Mouse (Mus musculus): ENCODE results near the gene Stard3. TPM values are rescaled to one million over a fixed set of nuclear protein-coding genes. Genes with fewer than 3 reads are reported as not detected.

Gene Stard3
- total RNA-seq, 2 experiments from 2014 or later, result 22.6 to 24.8 TPM

DNA sequence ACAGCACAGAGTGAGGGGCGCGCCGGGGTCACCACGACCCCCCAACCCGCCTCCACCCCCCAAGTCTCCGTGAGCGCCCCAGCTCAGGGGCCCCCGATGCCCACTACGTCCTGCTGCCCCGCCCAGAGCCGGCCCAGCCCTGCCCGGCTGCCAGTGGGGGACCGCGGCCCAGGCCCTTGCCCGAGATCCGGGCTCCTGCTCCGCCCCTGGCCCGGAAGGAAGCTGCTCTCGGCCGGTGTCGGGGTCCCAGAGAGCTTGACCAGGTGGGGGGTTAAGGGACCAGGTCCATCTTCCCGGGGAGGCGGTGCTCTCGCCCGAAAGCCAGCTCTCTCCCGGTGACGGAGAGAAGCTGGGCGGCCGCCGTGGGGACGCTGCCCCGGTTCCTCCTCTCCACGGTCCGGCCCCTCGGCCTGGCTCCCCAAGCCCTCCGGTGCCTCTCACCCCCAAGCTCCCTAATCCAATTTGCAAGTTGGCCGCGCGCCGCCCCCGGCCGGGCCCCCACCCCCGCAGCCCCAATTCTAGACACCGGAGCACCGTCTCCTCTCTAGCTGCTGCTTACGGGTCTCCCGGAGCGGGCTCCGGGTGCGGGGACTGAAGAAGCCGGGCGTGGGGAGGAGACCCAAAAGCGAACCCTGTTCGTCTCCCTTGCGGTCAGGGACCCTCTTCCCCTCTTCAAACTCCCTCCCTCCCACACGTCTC lies 29.6 kb upstream of the Stard3 start:
- DNase-seq (ENCODE audit: low spot score in 2 of 2), result peak in 1 of 2 experiments; percentile 47

DNA sequence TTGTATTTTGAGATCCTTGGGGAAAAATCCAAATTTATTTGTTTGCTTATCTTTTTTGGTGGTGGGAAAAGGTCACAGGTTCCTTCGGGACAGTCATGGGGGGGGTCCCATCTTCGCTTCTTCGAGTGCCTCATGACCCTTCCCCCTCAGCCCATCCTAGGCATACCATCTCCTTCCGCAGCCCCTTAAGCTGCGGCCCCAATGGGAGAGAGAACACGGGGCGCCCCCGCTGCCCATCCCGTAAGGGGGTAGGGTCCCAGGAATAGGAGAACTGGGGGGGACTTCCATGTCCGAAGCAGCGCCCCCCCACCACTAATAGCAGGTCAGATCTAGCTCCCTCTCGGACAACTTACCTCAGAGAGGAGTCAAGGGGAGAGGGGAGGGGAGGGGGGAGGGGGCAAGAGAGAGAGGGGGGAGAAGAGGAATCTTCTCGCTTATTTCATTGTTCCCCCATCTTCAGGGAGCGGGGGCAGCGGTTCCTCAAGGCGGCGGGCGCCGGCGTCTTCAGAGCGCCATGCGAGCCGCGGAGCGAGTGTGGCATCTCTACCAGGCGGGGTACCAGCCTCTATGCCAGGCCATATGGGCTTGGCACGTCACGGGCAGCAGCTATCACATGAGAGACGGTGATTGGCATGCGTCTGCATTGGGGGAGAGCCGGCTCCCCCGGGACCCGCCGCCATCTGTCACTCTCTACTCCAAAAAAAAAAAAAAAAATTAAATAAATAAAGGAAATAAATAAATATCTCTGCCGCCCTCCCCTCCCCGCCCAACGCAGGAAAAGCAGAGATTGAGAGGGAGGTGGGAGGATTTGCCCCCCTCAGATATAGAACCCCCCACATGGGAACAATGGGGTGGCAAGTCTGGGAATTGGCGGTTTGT lies 28.8 kb upstream of the Stard3 start, which contains the start of gene Neurod2:
TSS of gene Neurod2 (minus strand) at position 568 of the 879 bp plus-strand sequence.
- DNase-seq (ENCODE audit: low spot score in 2 of 2), result peak; percentile 86 to 94

DNA sequence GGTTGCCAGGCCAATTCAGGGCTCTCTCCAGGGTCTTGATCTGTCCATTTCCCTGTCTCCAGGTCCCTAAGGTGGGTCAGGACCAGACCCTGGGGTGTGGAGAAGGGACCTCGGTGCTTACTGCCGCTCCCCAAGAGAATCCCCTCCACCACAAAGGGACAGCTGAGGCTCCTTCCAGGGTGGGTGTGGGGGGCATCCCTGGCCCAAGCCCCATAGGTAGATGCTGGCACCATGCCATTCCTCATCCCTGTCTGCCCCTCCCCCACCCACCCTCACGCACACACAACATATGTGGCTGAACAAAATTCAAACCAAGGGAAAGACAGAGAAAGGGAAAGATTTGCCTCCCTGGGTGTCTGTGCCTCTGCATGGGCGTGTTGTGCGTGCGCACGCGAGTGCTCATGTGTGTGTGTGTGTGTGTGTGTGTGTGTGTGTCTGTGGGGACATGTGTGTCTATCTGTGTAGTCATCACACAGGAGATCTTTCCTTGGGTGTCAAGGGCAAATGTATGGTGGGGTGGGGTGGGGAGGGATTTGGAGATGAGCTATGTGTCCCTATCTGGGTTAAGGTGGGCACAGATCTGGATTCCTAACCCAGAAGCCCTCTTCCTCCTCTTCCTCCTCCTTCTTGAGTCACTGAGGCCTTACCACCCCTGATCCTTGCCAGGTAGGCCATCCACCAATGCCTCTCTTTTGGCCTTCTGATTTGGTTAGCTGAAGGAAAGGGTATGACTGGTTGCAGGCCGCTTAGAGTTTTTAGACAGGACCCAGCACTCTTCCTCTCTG lies 28.0 kb upstream of the Stard3 start:
- peak in 1 of 2 experiments; percentile 47 for DNase-seq (ENCODE audit: low spot score in 2 of 2)

DNA sequence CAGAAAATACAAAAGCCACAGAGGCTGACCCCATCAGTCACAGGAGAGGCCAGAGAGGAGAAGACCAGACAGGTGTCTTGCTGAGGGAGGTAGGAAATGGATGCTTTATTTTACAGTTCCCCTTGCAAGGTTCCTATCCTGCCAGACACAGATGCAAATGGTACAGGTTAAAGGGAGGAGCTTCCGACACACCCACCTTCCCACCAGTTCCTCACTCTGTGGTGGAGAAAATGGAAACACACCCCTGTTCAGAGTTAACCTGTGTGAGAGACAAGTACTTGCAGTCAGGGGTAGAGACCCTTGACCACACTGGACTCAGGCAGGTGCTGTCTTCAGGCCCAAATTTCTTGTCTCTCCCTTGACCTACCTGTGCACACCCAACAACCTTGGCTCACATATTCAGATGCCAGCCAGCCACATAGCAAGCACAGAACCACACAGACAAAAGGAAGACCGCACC lies 27.4 kb upstream of the Stard3 start:
- no peak for DNase-seq (ENCODE audit: low spot score in 2 of 2)

DNA sequence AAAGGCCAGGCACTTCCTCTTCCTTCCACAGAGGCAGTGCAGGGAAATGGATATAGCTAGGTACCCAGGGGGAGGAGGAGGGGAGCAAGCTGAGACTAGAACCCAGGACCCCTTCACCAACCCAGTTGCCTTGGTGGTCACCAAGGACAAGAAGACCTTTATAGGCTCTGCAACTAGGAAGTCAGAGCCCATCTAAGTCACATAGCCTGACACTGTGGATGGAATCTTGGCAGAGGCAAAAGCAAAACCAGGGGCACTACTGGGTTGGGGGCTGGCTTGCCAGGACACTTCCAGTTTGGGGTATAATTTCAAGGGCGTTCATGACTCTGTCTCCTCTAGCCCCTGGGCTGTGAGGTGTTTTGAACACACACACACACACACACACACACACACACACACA lies 26.8 kb upstream of the Stard3 start:
- DNase-seq (ENCODE audit: low spot score in 2 of 2), result no peak

DNA sequence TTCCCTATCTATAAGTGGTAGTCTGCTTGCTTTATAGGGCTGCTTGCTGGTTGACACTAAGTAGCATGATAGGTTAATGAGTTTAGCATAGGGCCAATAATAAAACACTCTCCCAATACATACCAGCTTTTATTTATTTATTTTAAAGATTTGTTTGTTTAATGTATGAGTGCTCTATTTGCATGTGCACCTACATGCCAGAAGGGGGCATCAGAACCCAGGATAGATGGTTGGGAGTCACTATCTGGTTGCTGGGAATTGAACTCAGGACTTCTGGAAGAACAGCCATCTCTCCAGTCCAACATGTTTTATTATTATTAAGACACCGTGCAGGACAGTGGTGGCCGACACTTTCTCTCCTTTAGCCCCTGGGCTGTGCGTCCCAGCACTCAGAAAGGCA lies 26.0 kb upstream of the Stard3 start:
- DNase-seq (ENCODE audit: low spot score in 2 of 2), result no peak

DNA sequence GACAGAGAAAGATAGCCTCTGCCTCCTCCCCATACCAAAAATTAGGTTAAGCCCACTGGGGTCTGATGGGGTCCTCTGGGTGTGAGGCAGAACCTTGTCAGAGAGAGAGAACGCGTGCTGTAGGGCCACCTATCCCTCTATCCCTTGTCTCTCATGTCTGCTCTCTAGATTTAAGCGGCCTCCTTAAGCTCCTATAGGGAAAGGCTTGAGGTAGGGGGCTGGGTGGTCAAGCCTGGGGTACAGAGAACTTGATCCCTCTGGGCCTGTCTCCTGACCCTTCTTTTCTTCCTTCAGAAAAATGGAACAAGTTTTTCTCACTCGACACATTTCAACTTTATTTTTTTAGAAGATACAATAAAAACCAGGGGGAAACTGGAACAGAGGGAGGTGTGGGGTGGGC lies 25.3 kb upstream of the Stard3 start:
- DNase-seq (ENCODE audit: low spot score in 2 of 2), result no peak

DNA sequence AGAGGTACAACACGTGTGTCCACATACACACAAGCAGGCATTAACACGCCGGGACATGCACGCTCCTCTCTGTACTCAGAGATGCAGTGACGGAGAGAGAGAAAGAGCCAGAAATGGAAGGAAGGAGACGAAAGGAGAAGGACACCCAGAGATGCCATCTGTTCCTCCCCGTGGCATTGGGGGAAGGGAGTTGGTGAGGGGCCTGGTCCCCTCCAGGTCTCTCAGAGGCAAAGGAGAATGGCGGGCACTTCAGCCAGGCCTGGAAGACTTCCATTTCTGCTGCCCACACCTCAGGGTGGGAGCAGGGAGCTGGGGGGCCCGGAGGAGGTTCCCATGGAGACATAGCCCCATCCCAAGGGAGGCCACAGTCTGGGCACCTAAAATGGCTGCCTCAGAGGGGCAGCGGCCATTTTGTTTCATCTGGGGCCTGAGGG lies 24.9 kb upstream of the Stard3 start:
- peak in 1 of 2 experiments; percentile 28 for DNase-seq (ENCODE audit: low spot score in 2 of 2)

DNA sequence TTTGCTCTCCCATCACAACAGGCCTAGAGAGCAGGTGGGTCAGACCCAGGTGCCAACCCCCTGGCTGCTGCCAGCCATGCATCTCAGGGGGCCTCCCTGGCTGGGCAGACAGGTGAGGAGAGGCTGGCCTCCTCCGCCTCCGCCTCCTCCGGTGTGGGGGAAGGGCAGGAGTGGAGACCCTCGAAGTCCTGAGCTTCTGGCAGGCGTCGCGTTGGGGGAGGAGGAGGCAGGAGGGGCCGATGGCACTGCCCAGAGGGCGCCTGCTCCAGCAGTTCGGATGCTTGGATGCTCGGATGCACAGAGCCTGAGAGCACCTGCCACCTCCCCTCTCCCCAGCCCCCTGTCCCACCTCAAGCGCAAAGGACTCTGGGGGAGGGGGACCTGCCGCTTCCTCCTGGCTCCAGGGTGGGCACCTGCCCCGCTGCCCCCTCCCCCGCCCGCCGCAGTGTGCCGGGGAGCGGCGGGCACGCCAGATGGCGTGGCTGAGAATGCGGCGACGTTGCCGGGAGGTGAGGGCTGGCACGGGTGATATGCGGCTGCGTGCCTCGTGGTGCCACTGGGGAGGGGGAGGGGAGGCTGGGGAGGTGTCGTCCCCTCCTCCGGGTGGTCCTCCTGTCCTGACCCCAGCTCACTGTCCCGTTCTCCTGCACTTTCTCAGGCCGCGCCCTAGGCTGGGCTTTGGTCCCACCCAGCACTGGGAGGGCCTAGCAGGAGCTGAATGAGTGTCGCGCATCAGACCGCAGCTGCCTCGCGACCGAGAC lies 24.0 kb upstream of the Stard3 start:
- peak in 1 of 2 experiments; percentile 43 for DNase-seq (ENCODE audit: low spot score in 2 of 2)

DNA sequence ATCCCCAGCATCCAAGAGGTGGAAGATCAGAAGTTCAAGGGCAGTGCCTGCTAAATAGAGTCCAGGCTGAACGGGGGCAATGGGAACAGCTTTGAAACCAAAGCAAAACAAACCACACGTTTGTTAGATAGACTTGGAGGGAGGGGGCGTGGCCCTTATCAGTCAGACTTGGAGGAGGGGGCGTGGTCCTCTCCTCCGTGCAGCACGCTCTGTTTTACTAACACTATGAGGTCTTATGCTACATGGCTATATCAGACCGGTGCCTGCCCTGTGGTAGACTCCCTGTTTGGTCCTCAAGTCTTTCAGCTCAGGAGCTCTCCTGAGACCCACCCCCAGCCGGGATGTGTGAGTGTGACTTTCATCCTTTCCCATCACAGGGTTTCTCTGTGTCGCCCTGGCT lies 22.9 kb upstream of the Stard3 start:
- no peak for DNase-seq (ENCODE audit: low spot score in 2 of 2)

DNA sequence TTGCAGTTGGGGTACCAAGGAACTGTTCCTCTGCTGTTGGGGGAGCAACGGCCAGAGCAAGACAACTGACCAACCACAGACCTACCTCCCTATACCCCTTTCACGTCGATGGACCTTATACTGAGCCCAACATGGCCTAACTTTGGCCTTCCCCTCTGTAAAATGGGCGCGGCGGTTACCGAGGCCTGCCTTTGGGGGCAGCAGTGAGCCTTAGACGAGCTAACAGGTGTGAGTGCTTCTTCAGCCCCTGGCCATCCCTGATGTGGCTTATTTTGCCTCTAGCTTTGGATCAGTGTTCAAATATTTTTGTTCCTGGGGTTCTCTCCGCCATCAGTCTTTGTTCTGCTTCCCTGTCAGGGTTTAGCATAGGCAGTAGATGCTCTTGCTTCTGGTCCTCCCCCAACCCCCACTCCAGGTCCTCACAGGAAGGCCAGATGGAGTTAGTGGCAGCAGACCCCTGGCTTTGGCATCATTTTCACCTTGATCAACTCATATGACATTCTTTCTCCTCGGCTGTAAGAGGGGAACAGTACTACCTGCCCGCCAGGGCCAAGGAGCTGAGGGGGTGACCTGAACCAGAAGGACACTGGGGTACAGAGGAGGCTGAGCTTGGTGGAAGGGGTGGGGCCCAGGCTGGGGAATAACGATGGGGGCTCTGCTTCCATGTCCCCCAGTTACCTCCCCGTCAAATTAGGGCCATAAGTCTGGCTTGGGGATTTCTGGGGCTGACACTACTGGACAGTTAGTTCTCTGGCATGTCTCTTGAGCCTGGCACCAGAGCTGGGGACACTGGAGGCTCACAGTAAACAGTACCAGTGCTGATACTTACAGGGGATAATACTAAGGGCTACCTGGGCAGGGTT lies 21.7 kb upstream of the Stard3 start:
- no peak for DNase-seq (ENCODE audit: low spot score in 2 of 2)

DNA sequence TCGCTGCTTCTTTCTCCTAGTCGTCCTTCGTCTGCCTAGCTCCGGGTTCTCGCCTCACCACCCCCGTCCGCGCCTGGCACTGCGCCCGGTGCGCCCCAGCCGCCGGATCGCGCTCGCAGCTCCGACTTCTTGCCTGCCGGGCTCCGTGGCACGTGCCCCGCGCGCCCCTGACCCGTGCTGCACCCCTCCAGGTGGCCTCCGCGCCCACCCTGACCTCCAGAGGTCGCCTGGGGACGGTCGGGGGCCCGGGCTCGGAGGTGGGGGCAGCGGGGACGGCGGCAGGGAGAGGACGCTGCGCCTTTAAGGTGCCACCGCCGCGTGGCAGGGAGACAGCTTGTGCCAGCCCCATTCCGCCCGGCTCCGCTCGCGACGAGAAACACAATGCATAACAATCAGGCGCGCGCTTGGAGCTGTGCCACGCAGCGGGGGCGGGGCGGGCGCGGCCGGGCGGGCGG lies 19.6 kb upstream of the Stard3 start:
- DNase-seq (ENCODE audit: low spot score in 2 of 2), result peak; percentile 78 to 85

DNA sequence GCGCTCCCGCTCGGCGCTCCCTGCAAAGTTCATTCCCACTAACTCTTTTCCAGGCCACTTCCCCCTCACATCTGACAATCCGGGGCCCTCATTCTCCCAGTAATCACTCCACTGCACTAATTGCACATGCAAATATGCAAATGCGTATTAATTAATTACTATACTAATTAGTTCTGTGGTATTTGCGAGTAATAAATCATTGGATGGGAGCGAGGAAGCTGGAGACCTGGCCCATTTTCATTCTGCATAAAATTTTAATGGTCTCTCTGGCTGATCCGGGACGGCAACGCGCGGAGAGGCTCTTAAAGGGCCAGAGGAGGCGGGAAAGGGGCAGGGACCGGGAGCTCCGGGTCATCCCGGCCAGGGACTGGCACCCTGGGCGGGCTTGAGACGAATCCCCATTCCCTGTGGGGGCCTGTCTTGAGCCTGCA lies 19.1 kb upstream of the Stard3 start:
- DNase-seq (ENCODE audit: low spot score in 2 of 2), result peak; percentile 52 to 75

DNA sequence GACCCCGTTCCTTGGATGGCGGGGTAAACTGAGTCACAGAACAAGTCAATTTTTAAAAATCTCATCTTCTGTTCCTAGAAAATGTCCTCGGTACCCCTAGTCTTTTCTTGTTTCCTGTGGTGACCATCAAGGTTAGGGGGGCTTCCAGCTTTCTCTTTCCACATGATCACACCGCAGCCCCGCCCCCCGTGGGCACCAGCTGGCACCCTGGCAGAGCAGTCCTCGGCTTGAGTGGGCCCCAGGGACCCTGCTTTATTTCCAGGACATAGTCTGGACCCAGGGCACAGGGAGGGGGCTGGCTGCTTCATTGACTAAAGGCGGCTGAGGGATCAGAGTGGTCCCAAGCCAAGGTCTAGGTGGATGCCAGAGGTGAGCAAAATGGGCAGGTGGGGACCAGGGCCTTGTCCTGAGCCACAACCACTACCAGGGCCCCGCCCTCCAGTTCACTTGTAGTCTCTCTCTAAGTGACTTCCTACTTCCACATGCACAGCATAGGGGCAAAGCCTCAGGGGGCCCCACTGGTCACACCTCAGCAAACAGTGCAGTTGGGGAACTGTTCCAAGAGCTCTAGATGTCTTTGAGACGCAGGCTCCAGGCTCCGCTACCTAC lies 18.4 kb upstream of the Stard3 start:
- DNase-seq (ENCODE audit: low spot score in 2 of 2), result no peak

DNA sequence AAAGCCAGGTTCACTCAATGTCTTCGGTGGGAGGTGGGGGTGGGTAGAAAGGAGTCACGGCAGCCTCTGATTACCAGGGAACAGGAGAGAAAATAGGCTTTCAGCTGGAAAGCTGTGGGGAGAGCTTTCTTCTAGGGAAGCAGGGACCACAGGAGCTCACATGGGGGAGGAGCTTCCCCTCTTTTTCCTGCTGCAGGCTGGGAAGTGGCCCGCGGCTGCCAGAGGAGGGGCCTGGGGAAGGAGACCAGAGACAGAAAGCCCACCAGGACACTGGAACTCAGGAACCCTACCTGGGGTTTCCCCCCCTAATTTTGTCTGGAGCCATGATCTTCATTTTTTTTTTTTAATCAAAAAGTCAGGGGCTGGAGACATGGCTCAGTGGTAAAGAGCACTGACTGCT lies 17.6 kb upstream of the Stard3 start:
- no peak for DNase-seq (ENCODE audit: low spot score in 2 of 2)

DNA sequence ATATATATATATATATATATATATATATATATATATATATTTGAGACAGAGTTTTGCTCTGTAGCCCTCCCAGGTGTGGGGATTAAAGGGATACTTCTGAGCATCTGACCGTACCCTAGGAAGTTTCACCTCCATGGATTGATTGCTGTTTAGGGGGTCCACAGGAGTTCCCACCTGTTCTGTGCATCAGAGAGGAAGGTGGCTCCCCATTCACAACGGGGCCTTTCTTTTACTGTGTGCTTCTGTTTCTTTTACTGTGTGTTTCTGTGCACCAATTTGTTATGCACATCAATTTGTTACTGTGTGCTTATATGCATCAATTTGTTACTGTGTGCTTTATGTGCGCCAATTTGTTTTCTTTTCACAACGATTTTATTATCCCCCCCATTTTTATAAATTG lies 17.0 kb upstream of the Stard3 start:
- no peak for DNase-seq (ENCODE audit: low spot score in 2 of 2)

DNA sequence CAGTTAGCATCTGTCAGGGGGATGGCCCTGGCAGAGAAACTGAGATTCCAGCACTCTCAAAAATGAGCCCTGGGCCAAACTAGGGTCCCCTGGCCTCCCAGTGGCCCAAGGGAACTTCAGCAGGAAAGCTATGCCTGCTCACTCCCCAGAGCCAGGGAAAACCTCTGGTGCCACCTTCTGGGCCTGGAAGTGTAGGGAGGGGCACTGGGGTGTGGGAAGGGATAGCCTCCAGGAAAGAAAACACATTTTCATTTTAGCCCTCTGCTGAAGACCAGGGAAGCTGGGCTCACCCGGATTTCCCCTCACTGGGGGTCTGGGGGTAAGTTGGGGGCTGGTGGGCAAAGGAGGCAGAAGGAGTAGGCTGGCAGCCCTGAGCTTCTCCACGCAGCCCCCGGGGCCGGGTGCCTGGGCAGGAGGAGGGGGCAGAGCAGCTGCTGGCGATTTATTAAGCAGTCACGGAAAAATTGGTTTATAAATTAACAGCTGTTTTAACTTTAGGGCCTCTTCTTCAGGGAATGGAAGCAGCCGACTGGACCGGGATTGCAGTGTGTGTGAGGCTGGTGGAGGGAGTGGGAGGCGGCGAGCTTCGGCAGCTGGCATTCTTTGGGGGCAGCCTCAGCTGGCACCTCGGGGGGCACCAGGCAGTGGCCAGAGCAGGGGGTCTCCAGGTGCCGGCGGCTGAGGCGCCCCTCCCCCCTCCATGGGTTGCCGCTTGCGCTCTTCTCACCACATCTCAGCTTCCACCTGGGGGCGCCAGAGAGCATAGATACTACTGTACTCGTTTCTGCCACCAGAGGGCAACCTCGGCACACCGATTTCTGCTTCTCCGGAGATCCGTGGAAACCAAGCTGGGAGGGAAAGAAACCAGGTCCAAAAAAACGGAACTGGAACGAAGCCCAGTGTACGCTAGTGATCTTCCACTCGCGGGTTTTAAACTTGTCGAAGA lies 15.9 kb upstream of the Stard3 start:
- peak; percentile 97 to 100 for DNase-seq (ENCODE audit: low spot score in 2 of 2)

DNA sequence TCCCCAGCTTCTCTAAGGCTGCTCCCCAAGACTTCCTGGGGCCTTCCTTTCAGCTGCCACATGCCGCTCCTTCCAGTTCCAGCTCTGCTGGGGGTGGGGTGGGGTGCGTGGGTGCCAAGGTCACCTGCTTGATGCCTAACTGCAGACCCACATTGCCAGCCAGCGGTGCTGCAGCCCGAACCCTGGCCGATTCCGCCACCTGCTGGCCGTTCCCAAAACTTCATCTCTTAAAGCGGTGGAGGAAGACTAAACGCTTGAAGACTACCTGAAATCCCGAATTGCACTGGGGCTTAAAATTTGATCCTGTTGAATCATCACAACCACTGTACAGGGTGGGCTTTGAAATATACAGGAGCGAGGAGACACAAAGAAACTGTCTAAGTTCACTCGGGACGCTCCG lies 12.9 kb upstream of the Stard3 start:
- DNase-seq (ENCODE audit: low spot score in 2 of 2), result peak; percentile 82 to 86

All from layer of hippocampus, postnatal 14 days (tissue).